Mouse (Mus musculus): ENCODE results near the gene Phldb2. TPM values are rescaled to one million over a fixed set of nuclear protein-coding genes. Genes with fewer than 3 reads are reported as not detected.

The Phldb2 gene
- polyA plus RNA-seq, 1 experiment, result 25.7 TPM

DNA sequence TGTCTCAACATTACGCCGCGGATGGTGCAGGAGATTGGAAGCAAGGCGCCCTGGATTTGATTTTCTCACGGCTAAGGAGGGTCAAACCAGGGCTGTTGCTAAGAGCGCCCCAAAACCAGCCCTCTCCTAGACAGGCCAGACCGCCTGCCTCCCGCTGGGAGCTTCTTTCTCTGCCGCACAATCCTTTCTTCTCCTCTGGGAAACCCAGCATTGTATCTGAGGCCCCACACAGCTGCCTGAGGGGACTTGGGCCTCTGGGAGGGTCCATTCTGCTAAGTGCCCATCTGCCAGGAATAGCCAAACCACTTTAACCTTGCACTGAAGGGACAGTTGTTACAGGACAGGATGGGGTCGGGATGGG is 228.7 kb downstream of the Phldb2 start:
- no peaks in the 10 kb centered on the region for H3K27me3 ChIP-seq (ENCODE audit: control insufficient read depth, insufficient read depth, insufficient read length)
- H3K4me3 ChIP-seq, result no peak overlapping the region
- no peaks in the 10 kb centered on the region for H3K79me2 ChIP-seq (ENCODE audit: control insufficient read depth, insufficient read depth)
- no peaks in the 10 kb centered on the region for H3K36me3 ChIP-seq (ENCODE audit: control insufficient read depth, insufficient read depth)
- H3K4me2 ChIP-seq (ENCODE audit: low read depth), result no peak overlapping the region
- no peak overlapping the region for H3ac ChIP-seq (ENCODE audit: control insufficient read depth, insufficient read length)
- TF ChIP-seq CEBPB (IDR thresholded peaks at IDR 0.05; ENCODE audit: insufficient read depth, poor library complexity, severe bottlenecking), result no peak
- no peak for TF ChIP-seq MYOD1 (IDR thresholded peaks at IDR 0.05; ENCODE audit: control insufficient read depth in 1 of 3, insufficient read length in 2 of 3, low read depth in 2 of 3)
- TF ChIP-seq SRF (IDR thresholded peaks at IDR 0.05; ENCODE audit: control insufficient read depth, insufficient read length, low read depth), result no peak
- TF ChIP-seq E2F4 (IDR thresholded peaks at IDR 0.05; ENCODE audit: insufficient read depth), result no peak
- TF ChIP-seq POLR2A (IDR thresholded peaks at IDR 0.05; ENCODE audit: insufficient read length, low read depth), result no peak
- no peak for TF ChIP-seq MYOG (IDR thresholded peaks at IDR 0.05; ENCODE audit: control insufficient read depth in 1 of 3, insufficient read depth in 1 of 3, insufficient read length in 2 of 3, low read depth in 2 of 3)
- no peak for TF ChIP-seq TCF3 (IDR thresholded peaks at IDR 0.05; ENCODE audit: insufficient read length, low read depth)
- TF ChIP-seq USF1 (IDR thresholded peaks at IDR 0.05; ENCODE audit: low read depth), result no peak

DNA sequence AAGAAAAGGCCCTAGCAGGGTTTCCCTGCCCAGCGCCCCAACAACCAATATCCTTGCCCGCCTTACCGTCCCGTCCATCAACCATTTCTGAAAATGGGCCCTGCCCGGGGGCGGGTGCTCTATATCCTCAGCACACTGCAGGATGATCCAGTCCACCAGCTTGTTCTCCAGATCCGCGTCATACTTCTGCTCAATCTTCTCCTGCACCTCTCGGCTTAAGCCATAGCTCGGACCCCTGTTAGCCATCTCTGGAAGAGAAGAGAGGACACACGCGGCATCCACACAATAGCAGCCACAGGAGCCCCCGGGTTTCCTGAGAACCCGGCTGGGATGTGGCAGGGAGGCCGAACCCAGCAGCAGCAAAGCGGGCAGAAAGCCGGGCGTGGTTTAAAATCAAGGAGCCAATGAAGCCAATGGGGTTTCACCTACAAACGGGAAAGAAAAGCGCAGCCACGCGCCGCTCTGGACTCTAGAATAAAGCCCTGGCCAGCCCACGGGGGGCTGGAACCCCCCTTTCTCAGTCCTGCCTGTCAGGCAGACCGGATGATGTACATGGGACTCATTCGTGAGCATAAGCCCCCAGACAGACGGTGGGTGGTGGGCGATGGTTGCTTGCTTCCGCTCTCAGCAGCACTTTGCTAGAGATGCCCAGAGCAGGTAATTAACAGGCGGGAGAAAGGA is 229.2 kb downstream of the Phldb2 start, which contains the start of gene Tagln3:
Gene Tagln3 (minus strand): TSS at position 548 of the 681 bp plus-strand sequence.
- no peak within 1 kb of the TSS for H3K4me2 ChIP-seq (ENCODE audit: low read depth)
- H3K27me3 ChIP-seq (ENCODE audit: control insufficient read depth, insufficient read depth, insufficient read length), result no peaks in the 10 kb centered on the region
- H3K36me3 ChIP-seq (ENCODE audit: control insufficient read depth, insufficient read depth), result no peaks in the 10 kb centered on the region
- H3K4me3 ChIP-seq, result no peak within 1 kb of the TSS
- TF ChIP-seq USF1 (IDR thresholded peaks at IDR 0.05; ENCODE audit: low read depth), result no peak
- no peak for TF ChIP-seq TCF12 (IDR thresholded peaks at IDR 0.05; ENCODE audit: insufficient read depth, poor library complexity, severe bottlenecking)
- TF ChIP-seq CEBPB (IDR thresholded peaks at IDR 0.05; ENCODE audit: insufficient read depth, poor library complexity, severe bottlenecking), result no peak
- no peak for TF ChIP-seq MYOG (IDR thresholded peaks at IDR 0.05; ENCODE audit: control insufficient read depth in 1 of 3, insufficient read depth in 1 of 3, insufficient read length in 2 of 3, low read depth in 2 of 3)
- TF ChIP-seq MAX (IDR thresholded peaks at IDR 0.05; ENCODE audit: low read depth), result no peak
- TF ChIP-seq REST (IDR thresholded peaks at IDR 0.05; ENCODE audit: insufficient read depth, insufficient read length), result no peak
- TF ChIP-seq POLR2AphosphoS2 (IDR thresholded peaks at IDR 0.05; ENCODE audit: insufficient read length, low read depth), result no peak
- no peak for TF ChIP-seq MYOD1 (IDR thresholded peaks at IDR 0.05; ENCODE audit: control insufficient read depth in 1 of 3, insufficient read length in 2 of 3, low read depth in 2 of 3)
- no peak for TF ChIP-seq E2F4 (IDR thresholded peaks at IDR 0.05; ENCODE audit: insufficient read depth)
- no peak for TF ChIP-seq TCF3 (IDR thresholded peaks at IDR 0.05; ENCODE audit: insufficient read length, low read depth)
- TF ChIP-seq SRF (IDR thresholded peaks at IDR 0.05; ENCODE audit: control insufficient read depth, insufficient read length, low read depth), result no peak
- no peak for TF ChIP-seq POLR2A (IDR thresholded peaks at IDR 0.05; ENCODE audit: insufficient read length, low read depth)
- no peaks in the 10 kb centered on the region for H3K79me2 ChIP-seq (ENCODE audit: control insufficient read depth, insufficient read depth)
- no peak within 1 kb of the TSS for H3ac ChIP-seq (ENCODE audit: control insufficient read depth, insufficient read length)

DNA sequence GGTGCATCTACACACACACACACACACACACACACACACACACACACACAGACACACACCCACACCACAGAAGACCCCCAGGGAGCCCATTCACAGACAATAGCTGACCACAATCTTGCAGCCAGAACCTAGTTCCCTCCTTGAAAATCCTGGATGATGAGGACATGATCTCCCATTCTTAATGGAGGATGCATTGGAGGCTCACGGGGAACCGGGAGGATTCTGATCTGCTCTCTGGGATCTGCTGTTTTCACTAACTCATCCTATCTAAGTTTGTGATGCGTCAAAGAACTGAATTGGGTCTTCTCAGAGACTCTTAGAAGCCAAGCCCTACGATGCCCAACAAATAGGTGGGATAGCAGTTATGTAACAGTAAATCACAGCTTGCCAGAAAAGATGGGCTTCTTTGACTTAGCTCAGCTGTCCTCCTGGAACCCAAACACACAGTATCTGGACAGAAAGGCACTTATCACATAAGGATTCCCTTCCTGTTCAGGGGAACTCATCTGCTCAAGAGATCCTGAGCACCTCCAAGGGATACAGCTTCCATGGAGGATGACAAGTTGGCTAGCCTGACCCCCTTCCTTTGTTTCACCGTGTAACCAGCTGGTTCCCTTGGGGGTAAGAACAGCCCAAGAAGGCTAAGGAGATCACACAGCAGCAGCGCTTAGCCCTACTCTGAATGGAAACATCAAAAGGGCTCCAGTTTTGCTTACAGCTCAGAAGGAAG is 230.1 kb downstream of the Phldb2 start:
- H3K27me3 ChIP-seq (ENCODE audit: control insufficient read depth, insufficient read depth, insufficient read length), result no peaks in the 10 kb centered on the region
- TF ChIP-seq USF1 (IDR thresholded peaks at IDR 0.05; ENCODE audit: low read depth), result no peak
- TF ChIP-seq MYOG (IDR thresholded peaks at IDR 0.05; ENCODE audit: control insufficient read depth in 1 of 3, insufficient read depth in 1 of 3, insufficient read length in 2 of 3, low read depth in 2 of 3), result no peak
- no peak for TF ChIP-seq E2F4 (IDR thresholded peaks at IDR 0.05; ENCODE audit: insufficient read depth)
- no peak for TF ChIP-seq MAX (IDR thresholded peaks at IDR 0.05; ENCODE audit: low read depth)
- no peak for TF ChIP-seq REST (IDR thresholded peaks at IDR 0.05; ENCODE audit: insufficient read depth, insufficient read length)
- no peak overlapping the region for H3K4me3 ChIP-seq
- no peak overlapping the region for H3K4me2 ChIP-seq (ENCODE audit: low read depth)
- H3K36me3 ChIP-seq (ENCODE audit: control insufficient read depth, insufficient read depth), result no peaks in the 10 kb centered on the region
- H3K79me2 ChIP-seq (ENCODE audit: control insufficient read depth, insufficient read depth), result no peaks in the 10 kb centered on the region
- H3ac ChIP-seq (ENCODE audit: control insufficient read depth, insufficient read length), result no peak overlapping the region

DNA sequence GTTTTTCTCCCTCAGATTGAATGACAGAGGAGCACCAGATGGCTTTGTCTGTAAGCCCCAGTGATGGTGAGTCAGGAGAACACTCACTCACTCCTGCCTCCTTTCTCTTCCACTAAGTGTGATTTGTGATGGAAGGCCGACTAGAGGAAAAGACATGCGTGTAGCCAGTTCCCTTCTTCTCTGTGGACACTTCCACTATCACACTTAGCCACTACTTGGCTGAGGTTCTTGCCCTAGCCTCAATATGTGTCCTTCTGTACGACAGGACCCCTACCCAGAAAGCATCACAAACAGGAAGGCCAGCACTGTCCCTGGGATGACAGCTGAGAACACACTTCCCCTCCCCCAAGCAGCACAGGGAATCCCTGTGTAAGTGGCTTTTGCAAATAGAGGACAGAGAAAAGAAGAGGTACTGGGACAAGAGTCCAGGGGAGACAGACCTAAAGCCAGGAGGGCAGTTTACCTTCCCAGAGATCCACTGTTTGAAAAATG is 230.9 kb downstream of the Phldb2 start:
- TF ChIP-seq MYOD1 (IDR thresholded peaks at IDR 0.05; ENCODE audit: control insufficient read depth in 1 of 3, insufficient read length in 2 of 3, low read depth in 2 of 3) (no peak), MAX (IDR thresholded peaks at IDR 0.05; ENCODE audit: low read depth) (no peak), E2F4 (IDR thresholded peaks at IDR 0.05; ENCODE audit: insufficient read depth) (no peak), USF1 (IDR thresholded peaks at IDR 0.05; ENCODE audit: low read depth) (no peak), POLR2A (IDR thresholded peaks at IDR 0.05; ENCODE audit: insufficient read length, low read depth) (no peak), TCF12 (IDR thresholded peaks at IDR 0.05; ENCODE audit: insufficient read depth, poor library complexity, severe bottlenecking) (no peak), REST (IDR thresholded peaks at IDR 0.05; ENCODE audit: insufficient read depth, insufficient read length) (no peak), SRF (IDR thresholded peaks at IDR 0.05; ENCODE audit: control insufficient read depth, insufficient read length, low read depth) (no peak), POLR2AphosphoS2 (IDR thresholded peaks at IDR 0.05; ENCODE audit: insufficient read length, low read depth) (no peak), MYOG (IDR thresholded peaks at IDR 0.05; ENCODE audit: control insufficient read depth in 1 of 3, insufficient read depth in 1 of 3, insufficient read length in 2 of 3, low read depth in 2 of 3) (no peak), CEBPB (IDR thresholded peaks at IDR 0.05; ENCODE audit: insufficient read depth, poor library complexity, severe bottlenecking) (no peak), TCF3 (IDR thresholded peaks at IDR 0.05; ENCODE audit: insufficient read length, low read depth) (no peak)
- H3K79me2 ChIP-seq (ENCODE audit: control insufficient read depth, insufficient read depth), result no peaks in the 10 kb centered on the region
- no peak overlapping the region for H3ac ChIP-seq (ENCODE audit: control insufficient read depth, insufficient read length)
- no peaks in the 10 kb centered on the region for H3K36me3 ChIP-seq (ENCODE audit: control insufficient read depth, insufficient read depth)
- H3K27me3 ChIP-seq (ENCODE audit: control insufficient read depth, insufficient read depth, insufficient read length), result no peaks in the 10 kb centered on the region
- H3K4me2 ChIP-seq (ENCODE audit: low read depth), result no peak overlapping the region
- no peak overlapping the region for H3K4me3 ChIP-seq
